25 mouse cellular contexts compared by ENCODE assay signal in genomic region chr10:37294231-37294630, GRCm38 (mm10).
"Had no signal": no experiment of that assay in that cellular context is flagged by ENCODE, and none has a peak within 500 bp of the region (broad histone marks: within the 10 kb centered on the region; RNA-seq: fewer than 3 reads in every experiment).

No protein-coding gene starts in this region.

- H3K9me3 ChIP-seq: hindbrain, embryonic 10.5 days; hindbrain, embryonic 12.5 days; intestine, embryonic 15.5 days; limb, embryonic 13.5 days; limb, embryonic 15.5 days; liver, embryonic 13.5 days; liver, embryonic 15.5 days had no signal

- H3K27ac ChIP-seq: heart, adult 2 months; hindbrain, embryonic 10.5 days; hindbrain, embryonic 12.5 days; hindbrain, embryonic 14.5 days; intestine, embryonic 15.5 days; layer of hippocampus, adult 2 months; left cerebral cortex, adult 2 months; limb, embryonic 13.5 days; limb, embryonic 15.5 days; liver, embryonic 13.5 days; liver, embryonic 15.5 days had no signal

- H3K9ac ChIP-seq: hindbrain, embryonic 12.5 days; hindbrain, embryonic 14.5 days; intestine, embryonic 15.5 days; limb, embryonic 13.5 days; limb, embryonic 15.5 days; liver, embryonic 13.5 days; liver, embryonic 15.5 days had no signal

- H3K27me3 ChIP-seq: hindbrain, embryonic 12.5 days; intestine, embryonic 15.5 days; limb, embryonic 13.5 days; limb, embryonic 15.5 days; liver, embryonic 13.5 days; liver, embryonic 15.5 days had no signal

- ATAC-seq: hindbrain, embryonic 16.5 days; inflammation-experienced regulatory T-cells, adult 6 months; intestine, embryonic 15.5 days; intestine, postnatal 0 days had no signal

- H3K4me1 ChIP-seq: hindbrain, embryonic 10.5 days; hindbrain, embryonic 12.5 days; intestine, embryonic 15.5 days; limb, embryonic 13.5 days; limb, embryonic 15.5 days had no signal

- H3K4me3 ChIP-seq: heart, adult 2 months; hindbrain, embryonic 10.5 days; hindbrain, embryonic 12.5 days; intestine, embryonic 15.5 days; layer of hippocampus, adult 2 months; left cerebral cortex, adult 2 months; limb, embryonic 13.5 days; limb, embryonic 15.5 days; liver, embryonic 13.5 days; liver, embryonic 15.5 days had no signal

- H3K36me3 ChIP-seq: hindbrain, embryonic 10.5 days; hindbrain, embryonic 12.5 days; intestine, embryonic 15.5 days; limb, embryonic 13.5 days; limb, embryonic 15.5 days; liver, embryonic 13.5 days; liver, embryonic 15.5 days had no signal

- DNase-seq: gastrocnemius, postnatal 14 days; gastrocnemius, postnatal 36 days; heart, adult 2 months; heart, postnatal 10 days; heart, postnatal 4 days; kidney, adult 18-20 months; kidney, adult 8-10 months; kidney, postnatal 10 days; kidney, postnatal 25 days; kidney, postnatal 4 days; left cerebral cortex, postnatal 4 days; liver, embryonic 13.5 days had no signal

- H3K4me2 ChIP-seq: heart, embryonic 11.5 days; hindbrain, embryonic 12.5 days; hindbrain, embryonic 14.5 days; intestine, embryonic 15.5 days; limb, embryonic 13.5 days; limb, embryonic 15.5 days; liver, embryonic 13.5 days; liver, embryonic 15.5 days had no signal
